Mouse (Mus musculus): ENCODE data around the gene Arhgap4. TPM values are rescaled to one million over a fixed set of nuclear protein-coding genes. Genes with fewer than 3 reads are reported as not detected.

Gene Arhgap4
- polyA plus RNA-seq, 1 experiment: 4.7 TPM

GRCm38 (mm10) chrX:73855087-73855408 lies 66.6 kb downstream of the Arhgap4 start:
- Histone ChIP-seq H3K27me3 (ENCODE audit: control insufficient read depth, insufficient read depth, low read length, poor library complexity, severe bottlenecking) (no peaks in the 10 kb centered on the region), H3K4me1 (ENCODE audit: control insufficient read depth, insufficient read depth, low read length) (no peaks in the 10 kb centered on the region), H3K36me3 (ENCODE audit: control insufficient read depth, insufficient read depth, low read length, poor library complexity, severe bottlenecking) (no peaks in the 10 kb centered on the region), H3K9me3 (replicated peaks; ENCODE audit: control insufficient read depth, insufficient read depth, low read length, poor library complexity, severe bottlenecking) (no peaks in the 10 kb centered on the region), H3K9ac (ENCODE audit: low read depth, poor library complexity, severe bottlenecking) (no peak overlapping the region), H3K27ac (ENCODE audit: insufficient read depth, low read length) (no peak overlapping the region), H3K4me3 (ENCODE audit: low read depth, low read length) (no peak overlapping the region)
- TF ChIP-seq EP300 (IDR thresholded peaks at IDR 0.05; ENCODE audit: insufficient read depth, low read depth, low read length) (no peak), POLR2A (IDR thresholded peaks at IDR 0.05; ENCODE audit: insufficient read depth, low read length) (no peak), CTCF (IDR thresholded peaks at IDR 0.05; ENCODE audit: low read depth, low read length) (no peak)

- no peak overlapping the region for H3K27ac ChIP-seq (ENCODE audit: insufficient read depth, low read length)
- H3K4me1 ChIP-seq (ENCODE audit: control insufficient read depth, insufficient read depth, low read length): no peaks in the 10 kb centered on the region
Measured at GRCm38 (mm10) chrX:73854326-73855086, 67.2 kb downstream of the Arhgap4 start.

More at GRCm38 (mm10) chrX:73854326-73855086, 67.2 kb downstream of the Arhgap4 start:
- Histone ChIP-seq H3K9me3 (replicated peaks; ENCODE audit: control insufficient read depth, insufficient read depth, low read length, poor library complexity, severe bottlenecking) (no peaks in the 10 kb centered on the region), H3K9ac (ENCODE audit: low read depth, poor library complexity, severe bottlenecking) (no peak overlapping the region), H3K36me3 (ENCODE audit: control insufficient read depth, insufficient read depth, low read length, poor library complexity, severe bottlenecking) (no peaks in the 10 kb centered on the region), H3K27me3 (ENCODE audit: control insufficient read depth, insufficient read depth, low read length, poor library complexity, severe bottlenecking) (no peaks in the 10 kb centered on the region), H3K4me3 (ENCODE audit: low read depth, low read length) (no peak overlapping the region)
- TF ChIP-seq POLR2A (IDR thresholded peaks at IDR 0.05; ENCODE audit: insufficient read depth, low read length) (no peak), CTCF (IDR thresholded peaks at IDR 0.05; ENCODE audit: low read depth, low read length) (no peak), EP300 (IDR thresholded peaks at IDR 0.05; ENCODE audit: insufficient read depth, low read depth, low read length) (no peak)

Other genes starting within 250 kb of the Arhgap4 start
- gene Slc6a8, start 248.7 kb downstream of the Arhgap4 start, polyA plus RNA-seq (2011; ENCODE audit: insufficient read depth, insufficient read length, low read depth, missing spikeins): 74.8 and 76.8 TPM in 2 replicates
- gene Bcap31, start 205.7 kb downstream of the Arhgap4 start, polyA plus RNA-seq (2011; ENCODE audit: insufficient read depth, insufficient read length, low read depth, missing spikeins): 120 and 123 TPM in 2 replicates
- gene Abcd1, start 205.3 kb downstream of the Arhgap4 start, polyA plus RNA-seq (2011; ENCODE audit: insufficient read depth, insufficient read length, low read depth, missing spikeins): 8.0 and 10.3 TPM in 2 replicates
- gene Plxnb3, start 164.8 kb downstream of the Arhgap4 start, polyA plus RNA-seq (2011; ENCODE audit: insufficient read depth, insufficient read length, low read depth, missing spikeins): not detected in 2 replicates
- gene Srpk3, start 147.5 kb downstream of the Arhgap4 start, polyA plus RNA-seq (2011; ENCODE audit: insufficient read depth, insufficient read length, low read depth, missing spikeins): not detected in 2 replicates
- 147 and 151 TPM in 2 replicates for gene Idh3g, start 135.0 kb downstream of the Arhgap4 start, polyA plus RNA-seq (2011; ENCODE audit: insufficient read depth, insufficient read length, low read depth, missing spikeins)
- 108 and 132 TPM in 2 replicates for gene Ssr4, start 134.8 kb downstream of the Arhgap4 start, polyA plus RNA-seq (2011; ENCODE audit: insufficient read depth, insufficient read length, low read depth, missing spikeins)
- 22.0 and 24.1 TPM in 2 replicates for gene Pdzd4, start 96.9 kb downstream of the Arhgap4 start, polyA plus RNA-seq (2011; ENCODE audit: insufficient read depth, insufficient read length, low read depth, missing spikeins)
- gene Avpr2, start 29.8 kb downstream of the Arhgap4 start, polyA plus RNA-seq (2011; ENCODE audit: insufficient read depth, insufficient read length, low read depth, missing spikeins): not detected in 2 replicates
- gene L1cam, start 25.8 kb downstream of the Arhgap4 start, polyA plus RNA-seq (2011; ENCODE audit: insufficient read depth, insufficient read length, low read depth, missing spikeins): 3.4 and 4.5 TPM in 2 replicates
- gene Naa10, start 74 bp upstream of the Arhgap4 start, polyA plus RNA-seq (2011; ENCODE audit: insufficient read depth, insufficient read length, low read depth, missing spikeins): 77.1 and 87.9 TPM in 2 replicates
- gene Renbp, start 9.0 kb upstream of the Arhgap4 start, polyA plus RNA-seq (2011; ENCODE audit: insufficient read depth, insufficient read length, low read depth, missing spikeins): 79.7 and 84.6 TPM in 2 replicates
- gene Hcfc1, start 44.5 kb upstream of the Arhgap4 start, polyA plus RNA-seq (2011; ENCODE audit: insufficient read depth, insufficient read length, low read depth, missing spikeins): 91.4 and 96.4 TPM in 2 replicates
- 35.1 and 35.4 TPM in 2 replicates for gene Irak1, start 102.0 kb upstream of the Arhgap4 start, polyA plus RNA-seq (2011; ENCODE audit: insufficient read depth, insufficient read length, low read depth, missing spikeins)
- gene Opn1mw, start 205.6 kb upstream of the Arhgap4 start, polyA plus RNA-seq (2011; ENCODE audit: insufficient read depth, insufficient read length, low read depth, missing spikeins): not detected in 2 replicates
- gene Mecp2, start 213.5 kb upstream of the Arhgap4 start, polyA plus RNA-seq (2011; ENCODE audit: insufficient read depth, insufficient read length, low read depth, missing spikeins): 21.5 and 22.7 TPM in 2 replicates
- gene Tex28, start 246.0 kb upstream of the Arhgap4 start, polyA plus RNA-seq (2011; ENCODE audit: insufficient read depth, insufficient read length, low read depth, missing spikeins): not detected in 2 replicates

All from ES-Bruce4 (cell line).